Mouse (Mus musculus): ENCODE measurements around the gene Mgat5.

The Mgat5 gene

DNA sequence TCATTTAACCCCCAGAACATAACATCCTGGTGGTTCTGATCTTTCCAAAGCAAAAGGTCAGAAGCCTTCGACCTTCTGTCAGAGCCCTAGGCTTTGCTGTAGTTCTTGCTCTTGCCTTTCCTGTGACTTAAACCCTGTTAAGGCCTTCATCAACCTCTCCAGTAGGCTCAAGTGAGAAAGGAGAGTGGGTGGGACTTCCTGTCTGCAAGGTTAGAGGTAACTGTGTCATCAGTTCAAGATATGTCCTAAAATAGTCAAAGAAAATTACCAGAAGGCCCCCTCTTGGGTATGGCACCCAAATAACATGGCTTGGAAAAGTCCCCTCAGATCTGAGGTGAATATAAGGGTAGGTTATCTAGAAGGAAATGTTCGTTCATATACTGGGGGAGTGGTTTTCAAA, 99.5 kb downstream of the Mgat5 start:
- in situ Hi-C loops (cut with MboI): no loop called here

DNA sequence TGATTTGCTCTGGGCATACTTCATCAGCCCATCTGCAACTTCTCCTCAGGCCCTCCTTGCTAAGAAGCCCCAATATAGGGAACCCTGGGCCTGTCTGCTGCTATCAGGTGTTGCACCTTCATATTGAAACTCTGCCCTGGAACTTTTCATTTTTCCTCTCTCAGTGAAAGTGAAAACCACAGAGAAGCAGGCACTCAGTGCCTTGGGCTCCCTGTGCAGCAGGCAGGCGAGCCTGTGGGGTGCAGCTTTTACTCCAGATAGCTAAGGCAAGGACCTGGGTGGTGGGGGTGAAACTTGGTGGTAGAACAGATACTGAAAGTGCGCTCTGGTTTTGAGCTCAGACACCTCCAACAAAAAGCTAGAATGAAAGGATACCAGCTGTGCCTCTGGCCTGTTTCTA, 100.8 kb downstream of the Mgat5 start:
- in situ Hi-C loops (cut with MboI): no loop called here

DNA sequence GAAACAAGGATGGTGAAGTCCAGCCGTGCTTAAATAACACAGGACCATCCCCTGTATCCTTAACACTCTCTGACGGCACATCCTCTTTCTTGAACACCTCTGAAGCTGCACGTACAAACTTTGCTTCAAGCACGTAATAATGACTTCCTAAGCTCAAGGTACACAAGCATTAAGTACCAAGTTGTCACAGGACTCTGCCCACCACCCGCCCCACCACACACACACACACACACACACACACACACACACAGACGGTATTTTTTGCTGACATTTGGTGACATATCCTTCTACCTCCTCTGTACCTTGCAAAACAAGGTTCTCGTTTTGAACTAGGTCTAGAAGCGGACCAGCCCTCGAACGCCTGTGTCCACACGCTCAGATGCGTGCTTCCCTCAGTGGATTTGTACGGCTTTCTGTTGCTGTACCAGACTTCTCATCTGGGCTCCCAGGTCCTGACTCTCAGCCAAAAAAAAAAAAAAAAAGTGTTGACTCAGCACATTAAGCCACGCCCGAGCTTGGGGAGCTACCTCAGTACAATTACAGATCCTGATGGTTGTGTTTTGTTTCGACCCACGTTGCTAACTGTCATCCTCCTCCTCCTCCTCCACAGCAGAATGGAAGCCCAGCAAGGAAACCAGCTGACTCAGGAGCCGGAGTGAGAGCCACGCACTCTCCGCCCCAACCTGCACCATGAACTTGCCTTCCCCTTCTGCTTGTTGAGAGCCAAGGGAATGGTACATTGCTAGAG, 101.4 kb downstream of the Mgat5 start:
- in situ Hi-C loops (cut with MboI): no loop called here

DNA sequence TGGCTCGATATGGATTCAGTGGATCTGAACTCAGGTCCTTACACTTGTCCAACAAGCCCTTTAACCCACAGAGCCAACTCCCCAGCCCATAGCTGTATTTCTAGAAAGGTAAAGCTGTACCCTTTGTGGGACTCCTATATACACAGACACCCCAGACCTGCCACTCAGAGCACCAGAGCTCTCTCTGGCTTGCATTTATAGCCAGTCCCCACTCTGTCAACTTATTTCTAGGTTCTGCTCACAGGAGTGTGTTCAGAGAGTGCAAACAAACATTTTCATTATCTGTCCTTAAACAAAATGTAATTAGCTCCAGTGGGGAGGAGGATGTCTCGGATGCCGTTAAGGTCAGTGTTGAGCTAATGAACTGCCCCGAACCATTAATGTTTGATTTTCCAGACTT, 102.5 kb downstream of the Mgat5 start:
- in situ Hi-C loops (cut with MboI): no loop called here

DNA sequence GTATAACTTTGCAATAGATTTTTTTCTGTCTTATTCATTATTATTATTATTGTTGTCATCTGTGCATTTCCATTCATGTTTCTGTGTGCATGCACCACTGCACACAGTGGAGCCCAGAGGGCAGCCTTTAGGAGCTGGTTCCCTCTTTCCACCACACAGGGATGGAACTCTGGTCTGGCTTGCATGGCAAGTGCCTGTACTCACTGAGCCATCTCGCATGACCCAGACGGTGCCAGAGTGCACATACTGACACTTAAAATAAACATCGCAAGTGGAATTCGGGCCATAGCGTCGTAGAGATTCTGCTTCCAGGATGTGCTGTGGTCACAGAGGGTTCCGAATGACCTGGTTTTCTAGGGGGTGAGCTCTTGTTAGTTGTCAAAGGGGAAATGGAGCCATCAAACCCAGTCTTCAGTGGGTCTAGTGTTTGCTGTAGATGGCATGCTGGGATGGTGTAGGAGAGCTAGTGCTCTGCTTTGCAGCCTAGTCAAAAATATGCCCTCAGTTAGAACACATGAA, 103.5 kb downstream of the Mgat5 start:
- in situ Hi-C loops (cut with MboI): no loop called here

DNA sequence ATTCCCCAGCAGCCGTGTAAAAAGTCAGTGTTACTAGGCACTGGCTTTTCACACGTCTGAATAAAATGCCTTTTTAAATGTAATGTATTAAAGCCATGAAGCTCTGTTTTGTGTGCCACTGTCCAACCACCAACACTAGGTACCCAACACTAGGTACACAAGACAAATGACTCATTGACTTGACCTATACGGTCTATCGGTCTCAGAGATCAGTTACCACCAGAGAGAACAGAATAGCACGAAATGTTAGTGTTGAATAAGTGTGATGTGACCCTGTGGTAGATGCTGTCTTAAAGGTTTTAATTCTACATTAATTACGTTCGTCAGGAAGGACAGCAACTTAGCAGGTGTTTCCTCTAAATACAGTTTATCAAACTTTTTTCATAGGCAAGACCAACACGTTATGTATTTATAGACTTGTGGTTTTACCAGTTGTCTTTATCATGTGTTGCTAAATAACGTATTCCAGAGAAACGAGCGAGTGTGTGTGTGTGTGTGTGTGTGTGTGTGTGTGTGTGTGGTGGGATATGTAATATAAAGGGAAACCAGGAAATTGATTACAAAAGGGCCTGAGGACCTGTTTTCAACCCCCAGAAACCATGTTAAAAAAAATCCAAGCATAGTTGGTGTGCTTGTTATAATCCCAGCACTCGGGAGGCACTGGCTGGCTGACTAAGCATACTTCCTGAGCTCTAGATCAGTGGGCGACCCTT, 104.3 kb downstream of the Mgat5 start:
- in situ Hi-C loops (cut with MboI): no loop called here

DNA sequence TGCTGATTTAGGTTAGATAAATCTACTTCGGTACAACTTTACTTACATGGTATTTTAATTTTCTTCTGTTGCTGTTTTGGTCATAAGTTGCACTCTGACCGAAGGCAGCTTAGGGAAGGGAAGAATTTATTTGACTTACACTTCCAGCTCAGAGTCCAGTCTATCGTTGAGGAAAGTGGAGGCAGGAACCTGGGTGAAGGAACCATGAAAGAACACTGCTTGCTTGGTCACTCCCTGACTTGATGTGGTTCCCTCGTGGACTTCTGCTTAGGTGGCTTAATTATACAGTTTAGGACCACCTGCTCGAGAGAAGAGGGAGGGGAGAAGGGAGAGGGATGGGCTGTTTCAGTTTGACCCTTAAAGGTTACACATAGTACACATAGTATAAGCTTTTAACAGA, 105.2 kb downstream of the Mgat5 start:
- in situ Hi-C loops (cut with MboI): no loop called here

DNA sequence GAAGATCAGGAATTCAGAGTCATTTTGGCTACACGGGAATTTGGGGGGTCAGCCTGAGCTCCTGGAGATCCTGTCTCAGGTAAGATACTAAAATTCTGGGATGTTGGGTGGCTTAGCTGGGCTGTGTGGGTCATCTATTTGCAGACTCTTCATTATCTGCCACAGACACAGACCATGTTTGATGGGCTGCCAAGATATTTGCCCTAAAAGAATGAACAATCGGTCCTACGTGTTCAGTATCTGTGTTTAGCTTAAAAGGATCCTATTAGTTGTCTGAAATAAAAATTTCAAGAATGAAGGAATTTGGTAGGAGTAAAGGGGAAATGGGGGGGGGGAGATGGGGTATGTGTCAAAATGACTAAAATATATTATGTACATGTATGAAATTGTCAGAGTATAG, 105.9 kb downstream of the Mgat5 start:
- in situ Hi-C loops (cut with MboI): no loop called here

DNA sequence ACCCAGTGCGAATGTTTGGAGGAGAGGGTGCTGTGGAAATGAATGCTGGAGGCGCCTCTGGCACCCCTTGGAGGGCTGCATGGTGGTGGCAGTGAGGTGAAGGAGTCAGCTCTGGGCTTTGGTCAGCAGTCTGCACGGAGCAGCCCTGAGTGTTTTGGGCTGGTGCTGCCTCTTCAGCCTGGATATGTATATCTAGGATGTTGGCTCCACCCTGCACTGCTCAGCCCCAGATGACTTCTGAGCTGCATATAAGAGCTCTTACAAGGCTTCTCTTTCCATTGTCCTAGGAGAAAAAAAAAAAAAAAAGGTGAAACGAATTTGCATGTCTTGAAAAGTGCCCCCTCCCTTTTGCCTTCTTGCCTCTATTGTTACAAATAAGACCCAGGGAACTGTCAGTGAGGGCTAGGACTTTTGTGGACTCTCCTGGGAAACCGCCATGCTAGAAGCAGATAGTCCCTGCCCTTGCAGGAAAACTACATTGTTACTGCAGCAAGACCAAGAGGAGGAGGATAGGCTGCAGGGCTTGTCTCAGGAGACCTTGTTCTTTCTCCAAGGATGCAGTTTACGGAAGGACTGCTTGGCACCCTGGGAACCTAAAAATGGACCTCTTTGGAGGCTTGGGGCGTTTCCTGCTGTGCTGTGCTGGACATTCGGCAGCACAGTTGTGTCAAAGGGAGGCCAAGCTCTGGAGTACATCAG, 109.0 kb downstream of the Mgat5 start:
- in situ Hi-C loops (cut with MboI): no loop called here

DNA sequence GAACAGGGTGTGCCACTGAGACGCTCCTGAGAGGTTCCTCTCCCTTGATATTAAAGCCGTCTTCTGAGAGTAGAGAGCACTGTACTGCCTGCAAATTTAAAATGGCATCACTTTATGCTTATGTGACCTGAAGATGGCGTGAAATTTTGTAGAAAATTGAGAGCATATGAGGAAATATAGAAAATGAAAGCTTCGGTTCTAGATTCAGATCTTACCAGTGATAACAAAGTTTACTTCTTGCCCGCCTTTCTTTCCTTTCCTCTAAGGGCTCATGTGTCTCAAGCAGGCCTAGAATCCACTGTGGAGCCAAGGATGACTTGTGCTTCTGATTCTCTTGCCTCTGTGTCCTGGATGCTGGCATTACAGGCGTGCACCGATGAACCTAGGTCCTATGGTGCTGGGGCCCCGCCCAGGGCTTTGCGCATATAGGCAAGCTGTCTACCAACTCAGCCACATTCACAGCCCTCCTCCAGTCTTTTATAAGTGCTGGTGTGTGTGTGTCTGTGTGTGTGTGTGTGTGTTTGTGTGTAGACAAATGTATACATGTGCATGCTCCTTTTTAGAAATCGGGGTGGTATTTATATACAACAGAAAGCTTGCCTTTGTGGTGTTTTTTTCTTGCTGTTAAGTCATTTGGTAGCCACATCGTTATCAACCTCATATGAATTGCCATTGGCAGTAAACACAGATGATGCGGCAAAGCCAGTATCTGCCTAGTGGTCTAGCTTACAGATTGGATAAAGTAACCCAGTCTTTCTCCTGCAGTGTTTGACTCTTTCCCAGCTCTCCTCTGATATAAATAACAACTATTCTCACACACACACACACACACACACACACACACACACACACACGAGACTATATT, 111.2 kb downstream of the Mgat5 start:
- in situ Hi-C loops (cut with MboI): no loop called here

DNA sequence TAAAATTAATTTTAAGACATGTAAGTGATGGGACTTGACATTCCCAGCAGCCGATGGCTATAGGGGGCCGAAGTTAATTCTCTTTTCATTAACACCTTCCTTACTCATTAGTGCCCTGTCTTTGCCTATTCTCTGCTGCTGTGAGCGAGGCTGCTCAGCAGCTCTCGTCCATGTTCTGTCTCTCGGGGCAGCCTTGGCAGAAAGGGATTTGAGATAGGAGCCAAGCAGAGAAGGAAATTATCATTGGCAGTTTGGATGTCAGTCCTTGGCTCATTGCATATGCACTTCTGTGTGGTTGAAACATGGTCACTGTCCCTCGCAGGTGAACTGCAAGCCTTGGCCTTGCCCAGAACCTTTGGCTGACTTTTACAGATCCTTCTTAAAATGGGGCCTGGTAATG, 111.8 kb downstream of the Mgat5 start:
- in situ Hi-C loops (cut with MboI): no loop called here

DNA sequence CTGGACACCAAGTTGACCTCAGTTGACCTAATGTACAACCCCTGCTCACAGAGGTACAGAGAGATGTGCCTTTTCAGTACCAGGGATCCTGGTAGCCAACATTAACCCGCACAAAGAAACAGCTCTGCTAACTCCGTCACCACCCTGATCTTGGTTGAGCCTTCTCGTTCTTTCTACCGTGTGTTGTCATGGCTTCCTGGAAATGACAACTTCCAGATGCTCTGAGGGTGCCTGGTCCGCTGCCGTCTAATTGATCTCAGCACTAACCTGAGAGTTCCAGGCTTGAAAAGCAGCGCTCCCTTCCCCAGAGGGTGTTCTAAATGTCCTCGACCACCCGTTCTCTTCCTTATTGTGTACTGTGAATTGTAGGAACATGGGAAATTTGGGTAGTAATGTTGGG, 112.7 kb downstream of the Mgat5 start:
- in situ Hi-C loops (cut with MboI): no loop called here

DNA sequence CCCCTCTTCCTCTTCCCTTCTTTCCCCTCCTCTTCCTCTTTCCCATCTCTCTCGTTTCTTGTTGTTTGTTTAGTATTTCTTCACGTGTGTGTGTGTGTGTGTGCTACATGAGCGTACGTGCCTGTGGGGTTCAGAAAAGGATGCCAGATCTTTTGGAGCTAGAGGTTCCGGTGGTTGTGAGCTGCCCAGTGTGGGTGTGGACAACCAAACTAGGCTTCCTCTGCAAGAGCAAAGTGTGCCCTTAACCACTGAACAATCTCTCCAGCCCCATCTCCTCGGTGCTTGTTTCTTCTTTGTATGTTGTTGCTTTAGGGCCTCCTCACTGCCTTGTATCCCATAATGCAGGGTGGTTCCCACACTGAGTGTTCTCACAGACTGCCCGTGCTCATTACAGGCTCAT, 113.7 kb downstream of the Mgat5 start:
- in situ Hi-C loops (cut with MboI): no loop called here

DNA sequence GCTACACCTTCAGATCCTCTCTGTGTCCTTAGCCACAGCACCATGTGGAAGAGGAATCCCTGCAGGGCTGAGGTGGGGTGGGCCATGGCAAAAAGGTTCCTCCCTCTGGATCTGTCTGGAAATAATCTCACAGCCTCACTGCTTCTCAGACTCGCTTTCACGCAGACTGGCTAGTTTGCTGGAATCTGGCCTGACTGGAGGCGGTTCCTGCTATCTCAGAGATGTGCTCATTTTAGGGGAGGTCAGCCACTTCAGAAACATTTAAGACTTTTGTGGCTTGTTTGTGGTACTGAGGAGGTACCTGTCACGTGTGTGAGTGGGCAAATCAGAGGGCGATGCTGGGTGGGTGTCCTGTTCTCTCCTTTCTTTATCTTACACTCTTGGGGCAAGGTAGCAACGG, 115.0 kb downstream of the Mgat5 start:
- in situ Hi-C loops (cut with MboI): no loop called here

DNA sequence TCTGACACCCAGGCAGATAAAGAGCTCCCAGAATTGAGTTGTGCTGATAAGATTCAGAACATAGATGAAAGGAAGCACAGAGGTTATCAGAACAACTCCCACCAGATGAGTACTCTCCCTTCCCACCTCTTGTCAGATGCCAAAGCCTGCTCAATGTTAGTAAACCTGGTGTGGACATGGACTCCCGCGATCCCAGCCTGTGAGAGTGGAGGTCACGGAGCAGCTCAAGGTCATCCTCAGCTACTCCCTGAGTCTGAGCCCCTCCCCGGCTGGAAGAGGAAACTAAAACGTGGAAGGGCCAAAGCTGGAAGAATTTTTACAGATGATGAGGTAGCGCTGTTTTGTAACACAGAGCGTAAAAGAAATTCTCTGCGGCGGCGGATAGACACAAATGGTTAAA, 116.1 kb downstream of the Mgat5 start:
- in situ Hi-C loops (cut with MboI): no loop called here

DNA sequence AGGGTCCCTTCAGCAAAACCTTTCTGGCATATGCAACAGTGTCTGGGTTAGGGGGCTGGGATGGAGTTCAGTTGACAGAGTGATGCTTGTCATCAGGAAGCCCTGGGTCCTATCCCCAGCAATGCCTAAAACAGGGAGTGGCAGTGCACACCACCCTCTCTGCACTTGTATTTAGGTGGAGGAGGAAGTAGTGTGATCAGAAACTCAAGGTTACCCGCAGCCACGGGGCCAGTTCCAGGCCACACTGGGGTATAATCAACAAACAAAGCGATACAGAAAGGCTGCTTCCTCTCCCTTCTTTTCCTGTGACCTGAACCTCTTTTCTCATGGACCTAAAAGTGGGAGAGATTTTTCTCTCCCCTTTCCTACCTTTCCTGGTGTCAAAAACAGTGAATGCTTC, 116.8 kb downstream of the Mgat5 start:
- in situ Hi-C loops (cut with MboI): no loop called here

DNA sequence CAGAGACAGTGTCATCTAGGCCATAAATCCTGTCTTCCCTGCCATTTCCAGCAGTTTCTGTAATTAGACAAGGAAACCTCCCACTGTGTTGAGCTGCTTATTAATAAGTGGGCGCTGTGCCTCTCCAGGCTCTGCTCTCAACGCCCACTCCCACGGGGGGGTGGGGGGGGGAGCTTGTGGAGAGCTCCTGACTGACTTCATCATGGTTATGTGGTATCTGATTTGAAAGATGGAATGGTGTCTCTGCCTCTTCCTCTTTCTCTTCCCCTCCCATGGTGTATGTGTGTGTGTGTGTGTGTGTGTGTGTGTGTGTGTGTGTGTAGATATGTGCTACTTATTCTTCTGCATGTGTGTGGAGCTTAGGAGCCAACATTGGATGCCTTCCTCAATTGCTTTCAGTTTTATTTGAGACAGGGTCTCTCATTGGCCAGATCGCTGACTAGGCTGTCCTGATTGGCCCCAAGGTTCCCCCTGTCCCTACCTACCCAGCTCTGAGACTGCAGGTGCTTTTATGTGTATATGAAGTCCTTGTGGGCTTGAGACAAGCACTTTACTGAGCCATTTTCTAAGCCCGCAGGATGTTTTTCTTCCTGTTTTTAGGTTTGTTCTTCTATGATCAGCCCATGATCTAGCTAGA, 117.5 kb downstream of the Mgat5 start:
- in situ Hi-C loops (cut with MboI): no loop called here

DNA sequence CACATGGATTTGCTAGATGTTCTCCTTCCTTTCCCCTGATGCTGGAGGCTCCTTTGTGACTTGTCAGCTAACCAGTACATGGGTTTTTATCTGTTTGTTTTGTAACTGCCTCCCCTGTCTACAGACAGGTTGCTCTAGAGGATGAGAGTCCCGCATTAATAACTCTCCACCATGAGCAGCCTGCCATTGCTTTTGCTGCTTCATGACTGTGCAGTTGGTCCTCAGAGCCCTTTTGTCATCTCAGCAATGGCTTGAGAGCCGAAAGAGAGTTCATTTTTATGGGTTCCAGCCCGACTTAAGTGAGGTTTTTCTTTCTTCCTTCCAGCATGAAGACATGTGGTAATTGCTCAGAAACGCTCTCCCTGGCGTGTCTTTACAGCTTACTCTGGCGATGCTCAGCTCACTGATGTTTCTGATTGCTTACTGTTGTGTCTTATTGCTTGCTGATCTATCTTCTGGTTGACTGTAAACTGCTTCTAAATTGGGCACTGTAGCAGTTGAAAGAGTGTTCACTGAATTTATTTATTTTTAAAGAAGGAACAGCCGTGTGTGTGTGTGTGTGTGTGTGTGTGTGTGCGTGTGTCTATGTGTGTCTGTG, 120.9 kb downstream of the Mgat5 start:
- in situ Hi-C loops (cut with MboI): no loop called here

DNA sequence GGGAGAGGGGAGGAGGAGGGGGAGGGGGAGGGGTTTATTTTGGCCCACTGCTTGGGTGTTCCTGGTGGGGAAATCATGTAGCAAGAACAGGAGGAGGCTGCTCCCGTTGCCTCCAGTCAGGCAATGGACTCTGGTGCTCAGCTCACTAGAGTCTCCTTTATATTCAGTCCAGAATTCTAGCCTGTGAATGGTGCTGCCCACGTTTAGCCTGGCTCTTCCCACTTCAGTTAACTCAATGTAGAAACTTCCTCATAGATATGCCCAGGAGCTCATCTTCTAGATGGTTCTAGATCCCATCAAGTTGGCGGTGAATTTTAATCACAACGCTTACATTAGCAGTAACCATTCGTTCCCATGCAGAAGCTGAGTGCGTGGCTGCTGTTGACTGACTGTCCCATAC, 123.0 kb downstream of the Mgat5 start:
- in situ Hi-C loops (cut with MboI): no loop called here

DNA sequence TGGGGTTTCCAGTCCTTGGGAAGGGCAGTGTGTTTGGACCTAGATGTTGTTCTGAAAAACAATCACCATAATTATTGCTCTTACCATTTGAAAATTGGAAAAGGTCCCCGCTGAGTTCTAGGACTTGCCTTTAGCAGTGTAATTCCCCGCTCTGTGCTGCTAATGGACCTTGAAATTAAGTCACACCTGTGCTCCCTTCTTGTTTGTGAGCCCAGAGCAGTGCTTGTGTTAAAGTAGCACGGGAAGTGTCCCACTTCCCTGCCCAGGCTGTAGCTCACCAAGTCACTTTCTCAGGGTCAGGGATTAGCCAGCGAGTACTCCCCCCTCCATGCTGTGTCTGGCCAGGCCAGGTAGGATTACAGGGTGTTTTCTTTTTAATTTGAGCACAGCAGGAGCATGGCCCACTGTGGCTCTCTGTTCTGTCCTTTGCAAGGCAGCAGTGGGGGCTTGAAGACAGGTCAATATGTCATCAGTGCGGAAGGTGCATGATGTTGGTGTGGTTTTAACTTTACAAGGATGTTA, 123.6 kb downstream of the Mgat5 start:
- in situ Hi-C loops (cut with MboI): no loop called here

DNA sequence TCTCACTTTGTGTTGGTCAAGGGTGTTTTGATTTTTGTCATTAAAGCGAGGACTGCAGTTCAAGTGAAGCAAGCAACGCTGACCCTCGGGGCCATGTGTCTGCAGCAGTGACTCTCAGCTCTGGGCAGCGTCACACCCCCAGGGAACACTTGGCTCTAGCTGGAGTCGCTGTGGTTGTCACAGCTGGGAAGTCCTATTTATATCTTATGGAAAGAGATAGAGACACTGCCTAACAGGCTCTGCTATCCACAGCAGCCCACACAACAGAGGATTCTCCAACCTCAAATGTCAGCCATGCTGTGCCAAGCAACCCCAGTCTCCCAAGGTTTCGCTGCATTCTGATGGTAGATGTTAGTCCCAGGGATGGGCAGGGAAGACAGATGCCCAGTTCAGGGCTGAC, 125.0 kb downstream of the Mgat5 start:
- in situ Hi-C loops (cut with MboI): no loop called here

All from mature B cell (primary cell).